Mouse (Mus musculus) c-Kit-positive CD71-negative TER-119-negative erythroid progenitor cells, embryonic 14.5 days (primary cell): Measurements from ENCODE around the gene Porcn.

Source experiments
- DNase-seq: peaks from one replicate; pipeline ENCODE4 v3.0.0-alpha.2; 2013; ENCODE audit warnings: low read depth

Gene Porcn

GRCm38 (mm10) chrX:8205551-8205950 lies 774 bp downstream of the Porcn start:
- no peak for DNase-seq

GRCm38 (mm10) chrX:8205088-8205487 lies 1.2 kb downstream of the Porcn start:
- DNase-seq, result no peak

GRCm38 (mm10) chrX:8204076-8204475 lies 2.2 kb downstream of the Porcn start:
- no peak for DNase-seq

- no peak for DNase-seq
These were observed 3.2 kb downstream of the Porcn start for GRCm38 (mm10) chrX:8203105-8203504.

- DNase-seq, result no peak
These were observed 13.0 kb downstream of the Porcn start, which contains the start of gene Ebp for GRCm38 (mm10) chrX:8193419-8193723. TSS of gene Ebp (minus strand) at chrX:8193512.

GRCm38 (mm10) chrX:8192640-8193418 lies 13.5 kb downstream of the Porcn start:
- DNase-seq, result peak; percentile 63

GRCm38 (mm10) chrX:8192126-8192639 lies 14.1 kb downstream of the Porcn start:
- DNase-seq, result no peak

- DNase-seq, result no peak
These were observed 23.3 kb downstream of the Porcn start for GRCm38 (mm10) chrX:8182871-8183540.

GRCm38 (mm10) chrX:8179646-8180045 lies 26.7 kb downstream of the Porcn start:
- no peak for DNase-seq

GRCm38 (mm10) chrX:8178871-8179270 lies 27.5 kb downstream of the Porcn start:
- DNase-seq, result no peak

GRCm38 (mm10) chrX:8175504-8176385 lies 30.6 kb downstream of the Porcn start, which contains the start of gene Tbc1d25:
TSS of gene Tbc1d25 (minus strand) at chrX:8176181.
- DNase-seq, result peak; percentile 78

- no peak for DNase-seq
These were observed 31.2 kb downstream of the Porcn start for GRCm38 (mm10) chrX:8175169-8175503.

- DNase-seq, result no peak
These were observed 38.3 kb downstream of the Porcn start for GRCm38 (mm10) chrX:8167716-8168647.

- no peak for DNase-seq
These were observed 41.9 kb downstream of the Porcn start for GRCm38 (mm10) chrX:8164471-8164870.

- no peak for DNase-seq
These were observed 43.2 kb downstream of the Porcn start for GRCm38 (mm10) chrX:8163076-8163475.

- peak; percentile 75 for DNase-seq
These were observed 61.0 kb downstream of the Porcn start, which contains the start of gene Rbm3 for GRCm38 (mm10) chrX:8145153-8145991. TSS of gene Rbm3 (minus strand) at chrX:8145880.
